Mouse (Mus musculus) NIH3T3 (cell line): Measurements from ENCODE around the gene Spindoc.

ENCODE experiments used
- DNase-seq: peaks from one replicate; pipeline ENCODE4 v3.0.0-alpha.2; 2012; ENCODE audit warnings: low read depth

Gene Spindoc

DNA sequence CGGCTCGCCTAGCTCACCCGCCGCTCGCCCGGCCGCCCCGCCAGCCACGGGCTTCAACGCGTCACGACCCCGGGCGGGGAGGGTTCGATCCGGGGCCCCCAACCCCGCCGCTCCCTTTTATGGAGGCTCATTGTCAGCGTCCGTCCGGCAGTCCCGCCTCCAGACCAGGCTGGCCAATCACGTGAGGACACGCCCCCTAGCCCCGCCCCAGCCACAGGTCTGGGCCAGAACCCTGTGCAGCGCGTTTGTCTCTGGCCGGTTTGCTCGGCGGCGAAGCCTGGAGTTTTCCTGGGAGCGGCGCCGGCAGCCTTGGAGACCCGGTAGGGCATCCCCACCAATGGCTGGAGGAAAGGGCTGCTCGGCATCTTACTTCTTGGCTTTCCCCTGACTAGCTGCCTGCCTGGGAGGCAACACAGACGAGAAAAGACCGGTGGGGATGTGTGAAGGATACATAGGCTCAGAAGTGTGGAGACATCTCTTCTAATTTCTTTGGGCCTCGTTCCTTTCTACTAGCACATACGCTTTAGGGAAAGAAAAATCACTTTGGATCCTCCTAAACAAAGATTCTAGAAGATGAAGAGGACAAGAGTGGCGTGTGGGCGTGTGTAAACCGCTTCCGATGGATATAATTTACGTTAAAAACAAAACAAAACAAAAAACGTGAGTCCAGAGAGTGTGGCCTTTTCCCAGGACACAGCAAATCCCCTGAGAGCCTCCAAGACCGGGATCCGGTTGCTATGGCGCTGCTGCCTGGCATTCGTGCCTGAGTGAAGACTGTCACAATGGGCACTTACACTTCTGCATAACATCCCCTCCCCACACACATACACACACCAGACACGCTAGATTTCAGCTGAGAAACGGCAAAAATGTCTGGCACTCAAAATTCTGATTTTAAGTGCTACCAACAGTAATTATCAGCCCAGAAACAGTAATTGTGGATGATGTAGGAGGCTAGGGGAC is at the start of gene Spindoc:
Spindoc (minus strand) TSS at position 92 of the 963 bp plus-strand sequence.
- DNase-seq = peak; percentile 99

DNA sequence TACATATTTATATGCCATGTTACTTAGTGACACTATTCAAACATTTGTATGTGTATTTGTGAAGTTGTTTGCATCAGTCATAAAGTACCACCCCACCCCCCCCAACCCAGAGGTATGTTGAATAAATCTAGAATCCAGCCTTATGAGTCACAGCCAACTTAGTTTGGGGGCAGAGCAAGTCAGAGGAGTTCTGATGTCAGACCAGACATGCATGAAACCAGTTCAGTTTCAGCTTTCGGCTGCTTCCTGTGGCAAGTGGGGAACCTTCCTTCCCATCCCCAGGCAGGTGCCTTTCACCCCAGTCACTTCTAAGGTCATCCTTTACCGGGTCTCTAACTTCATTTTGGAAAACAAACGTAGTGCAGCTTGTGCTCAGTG is 42.6 kb upstream of the Spindoc start:
- peak; percentile 76 for DNase-seq

DNA sequence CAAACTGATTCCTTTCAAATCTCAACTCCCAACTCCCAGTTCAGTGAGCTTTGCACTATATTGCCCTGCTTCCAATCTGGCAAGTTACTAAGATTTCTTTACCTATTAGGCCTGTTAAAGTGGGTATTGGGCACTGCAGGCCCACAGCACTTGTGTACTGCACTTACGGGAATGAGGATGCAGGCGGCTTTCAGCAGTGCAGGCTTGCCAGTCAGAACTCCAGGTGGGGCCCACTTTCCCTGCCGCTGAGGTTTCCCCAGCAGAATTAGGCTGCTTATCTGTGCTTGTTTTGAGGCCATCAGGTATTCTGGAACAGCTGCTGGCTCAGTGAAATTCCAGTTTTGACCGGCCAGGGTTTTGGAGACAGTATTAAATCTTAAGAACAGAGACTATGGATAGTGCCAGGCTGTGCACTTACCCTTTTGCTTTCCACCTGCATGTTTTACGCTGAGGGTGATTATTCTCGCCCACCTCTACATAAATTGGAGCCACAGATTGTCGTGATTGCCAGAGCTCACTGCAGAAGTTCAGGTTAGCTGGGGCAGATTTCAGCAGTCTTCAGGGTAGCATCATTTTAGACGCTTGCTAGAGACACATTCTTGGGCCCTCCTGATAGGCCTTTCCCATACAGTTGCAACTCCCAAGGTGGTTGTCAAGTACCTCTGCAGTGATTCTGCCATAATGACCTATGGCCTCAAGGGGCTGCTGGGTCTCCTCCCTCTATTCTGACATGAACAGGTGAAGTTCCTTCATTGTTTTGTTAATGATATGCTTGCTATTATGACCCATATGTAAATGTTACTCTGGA is 42.0 kb upstream of the Spindoc start:
- DNase-seq = no peak

DNA sequence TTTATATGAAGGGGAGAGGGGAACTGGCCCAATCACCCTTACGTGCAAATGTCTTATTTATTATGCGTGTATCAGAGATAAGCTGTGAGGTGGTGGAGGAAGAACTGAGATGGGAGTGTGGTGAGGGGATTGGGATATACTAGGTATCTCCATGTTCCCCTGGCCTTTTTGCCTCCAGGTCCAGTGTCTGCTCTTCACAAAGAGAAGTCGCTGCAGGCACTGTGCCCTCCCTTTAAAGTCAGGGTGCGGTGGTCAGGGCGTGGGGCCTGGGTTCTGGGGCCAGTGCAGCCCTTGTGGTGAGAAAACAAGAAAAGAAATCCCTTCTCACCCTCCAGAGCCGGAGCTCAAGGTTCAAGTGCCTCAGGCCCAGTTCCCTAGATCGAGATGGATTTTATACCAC is 41.3 kb upstream of the Spindoc start:
- DNase-seq = no peak

DNA sequence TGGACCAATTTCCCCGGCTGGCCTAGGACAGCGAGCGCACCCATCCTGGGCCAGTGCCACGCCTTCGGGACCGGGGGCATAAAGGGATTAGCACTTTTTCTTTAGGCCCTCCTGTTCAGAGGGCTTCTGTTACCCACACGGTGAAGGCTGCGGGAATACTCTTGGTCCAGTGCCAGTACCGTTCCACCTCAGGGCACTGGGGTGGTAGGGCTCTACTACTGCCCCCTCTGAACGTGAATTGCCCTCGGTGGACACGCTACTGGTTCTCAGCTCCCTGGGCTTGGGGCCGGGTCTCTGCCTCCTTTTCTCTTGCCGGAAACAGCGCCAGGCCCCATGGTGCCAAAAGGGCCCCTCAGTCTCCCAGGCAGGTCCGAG is 40.8 kb upstream of the Spindoc start:
- no peak for DNase-seq

DNA sequence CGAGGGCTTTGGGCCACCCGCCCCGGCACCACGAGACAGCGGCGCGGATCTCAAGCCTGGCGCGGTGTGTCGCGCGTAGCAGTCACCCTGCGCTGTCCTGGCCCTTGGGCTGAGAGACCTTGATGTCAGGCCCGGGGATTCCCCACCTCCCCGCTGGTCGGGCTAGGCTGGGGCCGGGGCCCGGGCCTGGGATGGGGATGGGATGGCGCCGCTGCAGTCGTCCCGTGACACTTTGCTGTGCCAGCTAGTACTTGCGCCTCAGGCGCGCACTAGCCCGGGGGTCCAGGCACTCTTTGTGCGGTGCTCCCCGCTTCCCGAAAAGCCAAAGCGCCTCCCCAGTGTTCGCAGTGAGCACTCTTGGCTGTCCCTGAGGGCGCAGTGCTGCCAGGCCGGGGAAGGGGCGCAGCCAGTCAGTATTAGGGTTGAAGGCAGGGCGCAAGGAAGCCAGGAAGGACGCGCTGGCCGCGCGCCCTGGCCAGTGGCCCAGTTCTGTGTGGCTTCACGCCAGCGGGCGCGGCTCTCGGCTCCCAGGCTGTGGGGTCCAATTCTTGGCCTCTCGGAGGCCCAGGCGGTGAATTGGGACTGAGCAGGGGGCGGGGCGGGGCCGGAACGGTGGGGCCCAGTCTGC is 40.3 kb upstream of the Spindoc start:
- DNase-seq = peak; percentile 85

DNA sequence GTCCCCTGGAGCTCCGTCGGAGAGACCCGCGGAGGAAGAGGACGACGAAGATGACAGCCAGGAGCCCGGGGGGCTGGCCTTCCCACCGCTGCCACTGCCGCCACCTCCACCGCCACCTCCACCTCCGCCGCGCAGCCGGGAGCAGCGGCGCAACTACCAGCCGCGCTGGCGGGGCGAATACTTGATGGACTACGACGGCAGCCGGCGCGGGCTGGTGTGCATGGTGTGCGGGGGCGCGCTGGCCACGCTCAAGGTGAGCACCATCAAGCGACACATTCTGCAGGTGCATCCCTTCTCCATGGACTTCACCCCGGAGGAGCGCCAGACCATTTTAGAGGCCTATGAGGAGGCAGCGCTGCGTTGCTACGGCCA is 39.8 kb upstream of the Spindoc start:
- no peak for DNase-seq

DNA sequence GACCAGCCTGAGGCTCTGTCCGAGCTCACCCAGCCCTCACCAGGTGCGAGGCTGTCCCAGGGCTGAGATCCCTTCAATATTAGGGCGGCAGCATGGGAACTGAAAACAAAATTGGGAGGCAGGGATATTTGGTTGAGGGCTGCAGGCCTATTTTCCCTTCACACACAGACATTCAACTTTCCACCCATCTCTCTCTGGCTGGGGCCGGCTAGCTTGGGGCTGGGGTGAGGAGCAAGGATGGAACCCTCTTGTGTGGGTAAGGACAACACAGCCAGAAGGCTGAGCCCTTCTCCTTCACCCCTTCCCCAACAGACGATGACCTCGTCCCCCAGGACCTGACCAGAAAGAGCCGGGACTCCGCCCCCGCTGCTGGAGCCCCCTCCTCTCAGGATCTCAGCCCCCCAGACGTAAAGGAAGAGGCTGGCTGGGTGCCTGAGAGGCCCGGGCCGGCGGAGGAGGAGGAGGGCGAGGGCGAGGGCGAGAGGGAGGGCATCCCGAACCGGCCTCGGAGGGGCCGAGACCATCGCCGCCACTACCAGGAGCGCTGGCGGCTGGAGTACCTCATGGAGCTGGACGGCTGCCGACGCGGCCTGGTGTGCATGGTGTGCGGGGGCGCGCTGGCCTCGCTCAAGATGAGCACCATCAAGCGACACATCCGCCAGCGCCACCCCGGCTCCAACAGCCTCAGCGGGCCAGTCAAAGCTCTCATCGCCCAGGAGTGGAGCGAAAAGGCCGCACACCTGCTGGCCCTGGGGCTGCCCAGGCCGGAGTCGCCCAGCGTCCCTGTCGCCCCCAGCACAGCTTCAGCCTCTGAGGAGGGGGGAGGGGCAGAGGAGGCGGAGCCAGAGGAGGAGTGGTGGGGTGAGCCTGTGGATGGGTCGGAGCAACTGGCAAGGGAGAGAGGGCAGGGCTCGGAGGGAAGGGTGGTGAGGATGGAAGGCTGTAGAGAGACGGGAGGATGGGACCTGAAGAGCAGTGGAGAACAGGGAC is 39.1 kb upstream of the Spindoc start:
- no peak for DNase-seq

DNA sequence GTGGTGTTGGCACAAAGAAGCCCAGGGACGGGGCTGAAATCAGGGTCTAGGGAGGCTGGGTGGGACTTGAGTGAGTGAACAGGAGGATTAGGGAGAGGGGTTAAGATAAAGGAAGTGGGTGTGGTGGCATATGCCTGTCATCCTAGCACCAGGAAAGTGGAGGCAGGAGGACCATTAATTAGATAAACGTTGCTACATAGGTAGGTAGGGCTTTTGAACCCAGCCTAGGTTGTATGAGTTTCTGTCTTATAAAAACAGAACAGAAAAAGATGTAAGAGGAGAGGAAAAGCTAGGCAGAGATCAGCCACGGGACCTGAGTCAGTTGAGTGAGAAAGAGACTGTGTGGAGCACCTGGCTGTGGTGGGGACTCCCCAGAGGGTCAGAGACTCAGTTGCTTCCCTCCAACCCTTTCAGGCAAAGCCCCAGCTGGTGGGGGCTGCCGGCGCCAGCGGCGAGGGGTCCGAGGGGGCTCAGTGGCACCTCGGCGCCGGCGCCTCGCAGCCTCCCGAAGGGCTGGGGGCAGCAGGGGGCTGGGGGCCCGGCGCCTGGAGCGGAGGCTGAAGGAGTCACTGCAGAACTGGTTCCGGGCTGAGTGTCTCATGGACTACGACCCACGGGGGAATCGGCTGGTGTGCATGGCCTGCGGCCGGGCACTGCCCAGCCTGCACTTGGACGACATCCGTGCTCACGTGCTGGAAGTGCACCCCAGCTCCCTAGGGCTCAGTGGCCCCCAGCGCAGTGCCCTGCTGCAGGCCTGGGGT is 38.2 kb upstream of the Spindoc start:
- no peak for DNase-seq

DNA sequence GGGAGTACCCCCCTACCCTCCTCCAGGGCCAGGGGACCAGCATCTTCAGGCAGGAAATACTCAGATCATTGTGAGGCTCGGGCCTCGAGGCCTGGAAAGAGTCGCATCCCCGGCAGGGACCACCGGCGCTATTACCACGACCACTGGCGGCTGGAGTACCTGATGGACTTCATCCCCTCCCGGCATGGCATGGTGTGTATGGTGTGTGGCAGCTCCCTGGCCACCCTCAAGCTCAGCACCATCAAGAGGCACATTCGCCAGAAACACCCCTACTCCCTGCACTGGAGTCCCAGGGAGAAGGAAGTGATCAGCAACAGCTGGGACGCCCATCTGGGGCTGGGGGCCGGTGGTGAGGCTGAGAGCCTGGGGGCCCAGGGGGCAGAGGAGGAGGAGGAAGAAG is 37.3 kb upstream of the Spindoc start:
- DNase-seq = no peak

DNA sequence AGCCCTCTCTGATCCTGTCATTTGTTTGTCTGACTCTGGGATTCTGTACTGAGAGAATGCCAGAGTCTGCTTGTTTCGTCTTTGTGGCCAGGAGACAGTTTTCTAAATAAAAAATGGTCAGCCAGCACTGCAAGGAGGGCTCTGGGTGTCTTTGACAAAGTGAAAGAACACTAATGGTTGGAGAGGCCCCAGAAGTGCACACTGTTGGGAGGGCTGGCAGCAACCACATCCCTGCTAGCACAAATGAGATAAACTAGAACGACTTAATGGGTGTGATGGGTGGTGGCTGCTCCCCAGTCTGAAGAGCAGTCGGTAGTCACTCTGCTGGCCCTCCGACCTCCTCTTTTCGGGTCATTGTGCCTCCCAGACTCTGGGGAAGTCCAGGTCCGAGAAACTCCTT is 36.3 kb upstream of the Spindoc start:
- no peak for DNase-seq

DNA sequence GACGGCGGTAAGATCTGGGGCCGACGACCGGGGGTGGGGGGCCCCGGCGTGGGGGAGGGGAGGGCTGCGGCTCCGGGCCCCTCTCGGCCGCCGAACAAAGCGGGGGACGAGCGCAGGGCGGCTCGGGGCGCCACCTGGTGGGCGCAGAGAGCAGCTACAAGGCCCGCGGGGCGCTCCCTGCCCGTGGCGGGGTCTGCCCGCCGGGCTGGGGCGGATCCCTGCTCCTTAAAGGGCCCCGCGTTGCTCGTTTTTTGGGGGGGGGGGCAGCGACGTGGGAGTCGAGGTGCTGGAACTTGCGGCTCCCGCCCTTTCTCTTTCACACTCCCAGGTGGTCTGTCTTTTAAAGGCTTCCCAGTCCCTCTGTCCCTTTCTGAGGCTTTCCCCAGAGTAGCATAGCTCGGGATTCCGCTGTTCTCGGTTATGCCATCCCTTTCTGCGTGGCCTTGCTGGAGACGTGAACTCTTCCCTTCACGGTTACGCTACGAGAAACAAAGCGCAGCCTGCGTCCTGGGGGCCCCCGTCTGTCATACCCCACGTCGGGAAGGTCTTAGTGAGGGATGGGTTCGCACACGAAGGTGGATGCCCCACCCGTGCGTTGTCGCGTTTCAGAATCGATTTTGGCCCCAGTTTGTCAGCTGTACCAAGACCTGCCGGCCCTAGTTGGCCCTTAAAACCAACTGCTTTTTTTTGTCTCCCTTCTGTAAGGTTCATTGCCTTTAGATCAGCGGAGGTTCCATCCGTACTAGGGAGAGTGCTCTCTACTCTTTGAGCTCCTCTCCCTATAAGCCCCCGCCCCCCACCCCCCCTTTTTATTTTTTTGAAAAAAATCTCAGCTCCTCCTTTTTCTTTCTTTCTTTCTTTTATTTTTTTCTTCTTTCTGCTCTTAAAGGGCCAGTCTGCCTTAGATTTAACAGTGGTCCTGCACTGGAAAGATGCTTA is 35.4 kb upstream of the Spindoc start:
- DNase-seq = peak; percentile 96

DNA sequence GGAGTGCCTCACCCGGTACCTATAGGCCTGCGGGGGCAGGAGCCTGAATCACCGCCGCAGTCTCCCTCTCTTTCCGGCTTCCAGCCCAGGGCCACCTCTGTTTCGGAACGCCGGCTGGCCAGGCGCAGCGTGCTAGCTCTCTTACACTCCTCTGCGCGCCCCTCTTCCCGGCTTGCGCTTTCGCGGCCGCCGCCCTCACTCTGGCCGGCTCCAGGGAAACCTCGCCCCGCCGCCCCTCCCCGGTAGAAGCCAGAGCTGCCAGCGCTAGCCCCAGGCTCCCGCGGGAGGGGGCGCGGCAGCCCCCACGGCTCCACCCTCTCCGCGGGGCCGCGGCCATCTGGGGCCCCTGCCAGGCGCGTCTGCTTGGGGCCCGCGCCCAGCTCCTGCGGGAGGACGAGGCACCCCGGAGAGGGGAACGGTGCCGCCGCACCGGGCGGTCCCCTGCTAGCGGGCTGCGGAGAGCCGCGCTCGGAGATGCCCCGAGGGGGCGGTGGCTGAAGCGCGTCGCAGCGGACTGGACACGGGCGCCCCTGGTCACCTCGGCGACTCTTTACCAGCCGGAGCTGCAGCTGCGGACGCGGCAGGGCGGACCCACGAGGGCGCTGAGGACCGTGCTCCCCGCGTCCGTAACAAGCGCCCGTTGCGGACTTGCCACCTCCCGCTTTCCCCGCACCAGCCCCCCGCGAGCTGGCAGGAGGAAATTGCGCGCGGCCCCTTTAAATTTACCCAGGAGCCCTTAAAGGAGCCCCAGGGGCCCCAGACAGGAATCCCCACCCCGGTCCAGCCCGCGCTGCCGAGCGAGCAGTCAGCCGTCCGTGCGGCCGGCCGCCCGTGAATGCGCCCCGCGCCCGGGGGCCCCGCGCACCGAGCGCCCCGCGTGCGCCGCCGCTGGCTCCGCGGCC is 34.3 kb upstream of the Spindoc start, which contains the start of gene 2700081O15Rik:
2700081O15Rik (plus strand) TSS at position 792 of the 902 bp plus-strand sequence.
- peak; percentile 94 for DNase-seq

DNA sequence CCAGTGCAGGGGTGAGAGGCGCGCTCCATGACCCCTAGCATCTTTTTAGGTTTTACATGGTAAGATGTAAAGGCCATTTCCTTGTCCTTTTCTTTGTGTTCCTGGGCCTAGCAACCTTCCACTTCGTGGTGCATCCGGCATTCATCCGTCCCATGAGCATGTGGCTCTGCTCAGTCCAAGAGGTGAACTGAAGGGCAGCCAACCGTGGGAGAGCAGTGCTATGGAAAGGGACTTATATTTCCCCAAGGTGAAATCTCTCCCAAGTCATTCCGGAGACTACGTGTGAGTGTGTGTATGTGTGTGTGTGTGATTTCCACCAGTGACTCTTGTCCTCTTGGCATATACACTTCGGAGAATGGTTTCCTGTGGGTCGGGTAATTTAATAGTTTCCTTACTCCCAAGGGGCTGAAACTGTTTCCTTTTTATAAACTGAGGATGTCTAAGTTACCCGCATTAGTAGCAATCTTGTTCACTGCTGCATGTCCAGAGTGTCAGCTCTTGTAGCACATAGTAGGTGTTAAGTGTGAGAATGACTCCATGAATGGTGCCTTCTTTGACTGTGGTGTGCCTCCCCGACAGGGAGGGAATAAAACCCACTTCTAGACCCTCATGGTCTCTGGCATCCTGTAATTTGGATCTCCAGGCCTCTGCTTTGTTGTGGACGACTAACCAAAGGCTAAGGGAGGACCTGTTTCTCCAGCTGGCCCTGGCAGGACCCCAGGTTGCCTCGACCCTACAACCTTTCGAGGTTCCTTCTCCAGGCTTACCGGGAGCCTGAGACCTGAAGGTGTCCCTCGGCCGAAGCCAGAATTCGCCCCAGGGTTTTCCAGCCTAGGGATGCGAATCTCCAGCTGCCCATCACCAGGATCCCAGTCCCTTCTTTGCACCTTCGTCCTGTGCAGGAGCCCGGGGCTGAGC is 33.4 kb upstream of the Spindoc start:
- DNase-seq = no peak

DNA sequence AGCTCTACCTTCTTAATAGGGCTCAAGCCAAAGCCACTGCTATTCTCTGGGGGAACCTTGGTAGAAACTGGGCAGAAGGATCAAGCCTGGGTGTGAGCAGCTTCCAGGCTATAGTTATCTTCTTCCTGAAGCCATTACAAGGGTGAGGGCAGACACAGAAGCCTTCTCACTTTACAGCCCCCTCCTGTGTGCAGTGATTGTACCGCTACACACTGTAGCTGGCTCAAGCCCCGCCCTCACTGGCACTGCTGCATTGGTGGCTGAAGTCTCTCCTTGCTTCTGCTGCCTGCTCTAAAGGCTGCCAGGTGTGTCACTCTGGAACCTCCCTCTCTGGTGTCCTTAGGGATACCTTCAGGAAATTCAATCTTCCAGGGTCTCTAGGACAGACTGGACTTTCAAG is 29.6 kb upstream of the Spindoc start:
- no peak for DNase-seq

DNA sequence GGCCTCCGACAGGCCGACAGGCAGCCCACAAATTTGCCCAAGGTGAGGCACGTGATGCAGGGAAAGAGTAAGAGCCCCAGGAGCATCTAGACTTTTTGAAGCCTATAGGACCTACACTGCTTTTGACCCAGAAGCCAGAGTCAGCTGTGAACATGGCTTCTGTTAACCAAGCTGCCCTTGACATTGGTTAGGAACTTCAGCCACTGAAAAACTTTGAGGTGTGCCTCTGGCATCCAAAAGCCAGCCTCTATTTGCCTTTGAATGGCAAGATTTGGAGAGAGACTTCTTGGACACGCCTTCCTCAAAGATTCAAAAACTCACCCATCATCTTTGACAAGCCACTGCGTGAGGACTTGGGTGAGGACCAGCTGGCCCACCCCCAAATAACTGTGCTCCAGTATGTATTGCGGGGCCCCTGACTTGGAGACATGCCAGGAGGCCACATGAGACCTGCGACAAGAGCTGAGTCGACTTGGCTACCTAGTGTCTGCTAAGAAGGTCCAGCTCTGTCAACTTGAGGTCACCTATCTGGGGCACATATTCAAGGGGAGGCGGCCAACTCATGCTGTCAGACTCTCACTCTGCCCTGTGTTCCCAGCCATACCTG is 21.9 kb upstream of the Spindoc start:
- no peak for DNase-seq

DNA sequence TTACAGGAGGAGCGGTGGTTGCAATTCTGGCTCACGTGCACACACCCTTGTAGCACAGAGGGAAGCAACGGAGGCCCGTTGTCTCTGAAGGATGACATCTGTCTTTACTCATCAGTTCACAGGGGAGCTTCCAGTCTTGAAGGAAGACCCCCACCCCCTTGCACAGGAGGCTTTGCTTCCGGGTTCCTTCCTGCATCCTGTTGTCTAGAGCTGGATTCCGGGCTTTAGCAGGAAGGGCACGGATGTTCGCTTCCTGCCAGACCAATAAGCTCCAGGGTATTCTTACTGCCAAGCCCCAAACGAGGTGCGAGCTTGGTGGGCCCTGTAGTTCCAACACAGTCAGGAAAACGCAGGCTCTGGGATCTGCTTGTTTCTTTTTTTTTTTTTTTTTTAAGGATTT is 17.8 kb upstream of the Spindoc start:
- DNase-seq = no peak
